Mouse (Mus musculus) embryo, embryonic 9.5 days (tissue): ENCODE measurements around the gene Calcb.
A peak's percentile ranks its signal among the peaks of the same experiment; 100 is the strongest.
"Not testable (repeated sequence)": the region's sequence is repeated elsewhere in the genome, so short reads cannot be mapped to it uniquely, and the experiment has no call there.

Experiments
- DNase-seq: peaks from one replicate; pipeline ENCODE4 v3.0.0-alpha.2; 2017; ENCODE audit errors: extremely low spot score

Calcb gene

GRCm38 (mm10) chr7:114718300-114718699 lies at the start of gene Calcb:
Calcb (plus strand) TSS chr7:114718643.
- DNase-seq: no peak

- no peak for DNase-seq
These were observed 47.0 kb upstream of the Calcb start for GRCm38 (mm10) chr7:114671405-114671804.

GRCm38 (mm10) chr7:114672697-114673096 lies 45.7 kb upstream of the Calcb start:
- DNase-seq: peak; percentile 25

GRCm38 (mm10) chr7:114692339-114692738 lies 26.1 kb upstream of the Calcb start:
- no peak for DNase-seq

- DNase-seq: no peak
These were observed 17.6 kb upstream of the Calcb start for GRCm38 (mm10) chr7:114700871-114701270.

- no peak for DNase-seq
These were observed 11.7 kb upstream of the Calcb start for GRCm38 (mm10) chr7:114706716-114707115.

- no peak for DNase-seq
These were observed 11.0 kb upstream of the Calcb start for GRCm38 (mm10) chr7:114707398-114707797.

GRCm38 (mm10) chr7:114710419-114710818 lies 8.0 kb upstream of the Calcb start:
- DNase-seq: no peak

GRCm38 (mm10) chr7:114712523-114712922 lies 5.9 kb upstream of the Calcb start:
- DNase-seq: no peak

GRCm38 (mm10) chr7:114719381-114720131 lies 1.1 kb downstream of the Calcb start:
- DNase-seq: peak; percentile 52

GRCm38 (mm10) chr7:114729696-114730095 lies 11.3 kb downstream of the Calcb start:
- not testable (repeated sequence) for DNase-seq

GRCm38 (mm10) chr7:114731175-114731574 lies 12.7 kb downstream of the Calcb start:
- no peak for DNase-seq

GRCm38 (mm10) chr7:114731700-114732099 lies 13.3 kb downstream of the Calcb start:
- DNase-seq: not testable (repeated sequence)

GRCm38 (mm10) chr7:114736256-114736655 lies 17.8 kb downstream of the Calcb start:
- DNase-seq: no peak

- DNase-seq: no peak
These were observed 19.7 kb downstream of the Calcb start for GRCm38 (mm10) chr7:114738166-114738565.

- DNase-seq: peak; percentile 7
These were observed 22.1 kb downstream of the Calcb start for GRCm38 (mm10) chr7:114740360-114741165.

- DNase-seq: no peak
These were observed 24.8 kb downstream of the Calcb start, which contains the start of gene Insc for GRCm38 (mm10) chr7:114743022-114743780. Insc (plus strand) TSS chr7:114743694.

GRCm38 (mm10) chr7:114744639-114745245 lies 26.3 kb downstream of the Calcb start:
- no peak for DNase-seq

GRCm38 (mm10) chr7:114745481-114746271 lies 27.2 kb downstream of the Calcb start:
- peak; percentile 39 for DNase-seq

- DNase-seq: peak; percentile 12
These were observed 29.2 kb downstream of the Calcb start for GRCm38 (mm10) chr7:114747596-114747995.

- DNase-seq: no peak
These were observed 29.8 kb downstream of the Calcb start for GRCm38 (mm10) chr7:114748239-114748638.
